Mouse (Mus musculus) liver, embryonic 11.5 days (tissue): ENCODE measurements at regions not wholly inside any gene's neighbourhood (a gene's known extent, or its start where the extent isn't known, plus 50 kb on each side); places are given as distances from the start of the nearest gene placed in this dataset.

Experiments used
- ATAC-seq: fragments of 200-750 bp; cut with Nextera tagmentation; replicated peaks from 2 replicates; pipeline ENCODE4 v1.8.0; 2017; ENCODE audit warnings: moderate number of reproducible peaks, mild to moderate bottlenecking, moderate TSS enrichment, moderate library complexity; ENCODE audit not compliant: low FRiP score
- DNase-seq: peaks from one replicate; pipeline ENCODE4 v3.0.0-alpha.2; 2017; ENCODE audit warnings: low spot score
- H3K27ac ChIP-seq: fragments of 300-500 bp; sonication (generic); 2 replicates; pipeline ENCODE4 v1.5.1; 2014; ENCODE audit warnings: mild to moderate bottlenecking, low read depth, low read length, control low read depth
- H3K27me3 ChIP-seq: fragments of 300-500 bp; sonication (generic); replicated peaks from 2 replicates; pipeline ENCODE4 v1.6.1; 2014; ENCODE audit warnings: low read length, mixed read lengths; ENCODE audit not compliant: control insufficient read depth, insufficient read depth
- H3K36me3 ChIP-seq: fragments of 300-500 bp; sonication (generic); 2 replicates; pipeline ENCODE4 v1.6.1; 2014; ENCODE audit warnings: mild to moderate bottlenecking, low read length, moderate library complexity, mixed read lengths; ENCODE audit not compliant: control insufficient read depth, insufficient read depth
- H3K4me1 ChIP-seq: fragments of 300-500 bp; sonication (generic); replicated peaks from 2 replicates; pipeline ENCODE4 v1.6.1; 2014; ENCODE audit warnings: low read length, mixed read lengths; ENCODE audit not compliant: control insufficient read depth, insufficient read depth
- H3K4me2 ChIP-seq: fragments of 300-500 bp; sonication (generic); 2 replicates; pipeline ENCODE4 v1.6.1; 2014; ENCODE audit warnings: mild to moderate bottlenecking, control low read depth, moderate library complexity
- H3K4me3 ChIP-seq: fragments of 300-500 bp; sonication (generic); 2 replicates; pipeline ENCODE4 v1.5.1; 2014; ENCODE audit warnings: low read depth, low read length, control low read depth
- H3K9ac ChIP-seq: fragments of 300-500 bp; sonication (generic); 2 replicates; pipeline ENCODE4 v1.6.1; 2014; ENCODE audit warnings: low read depth, low read length, control low read depth
- H3K9me3 ChIP-seq: fragments of 300-500 bp; sonication (generic); 2 replicates; pipeline ENCODE4 v1.6.1; 2016; ENCODE audit warnings: low read length, inconsistent platforms, mixed read lengths; ENCODE audit not compliant: control insufficient read depth
- WGBS: fragments of 180-500 bp; shearing (Covaris S2); extraction: QIAGEN DNeasy Blood & Tissue Kit; methylation state at CpG from one replicate; pipeline ENCODE4 v1.1.7; 2014; 5-methylcytosine and 5-hydroxymethylcytosine counted together

DNA sequence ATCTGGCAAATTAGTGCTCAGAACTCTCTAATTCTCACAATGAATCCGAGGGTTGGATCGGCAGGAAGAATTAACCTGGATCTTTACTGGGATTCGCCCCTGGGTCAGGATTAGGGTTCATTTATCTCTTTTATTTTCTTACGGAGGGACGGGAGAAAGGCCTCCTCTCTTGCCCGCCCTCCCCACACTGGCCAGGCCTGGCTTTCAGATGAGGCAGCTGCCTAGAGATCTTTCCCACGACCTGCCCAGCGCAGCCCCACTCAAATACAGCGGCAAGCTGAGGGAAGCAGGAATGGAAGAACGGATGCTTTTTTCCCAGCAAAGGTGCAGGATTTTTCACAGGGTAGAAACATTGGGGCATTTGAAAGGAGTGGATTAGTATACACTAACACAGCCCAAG, 289.9 kb downstream of the Sox9 start:
- Histone ChIP-seq H3K9me3 (no peaks in the 10 kb centered on the region), H3K36me3 (no peaks in the 10 kb centered on the region), H3K4me2 (no peak overlapping the region), H3K27me3 (no peaks in the 10 kb centered on the region), H3K4me3 (no peak overlapping the region), H3K27ac (no peak overlapping the region), H3K4me1 (no peaks in the 10 kb centered on the region), H3K9ac (no peak overlapping the region)
- WGBS = 59% methylated on average over 10 of the region's 10 CpGs
- ATAC-seq (no peak), DNase-seq (no peak)

DNA sequence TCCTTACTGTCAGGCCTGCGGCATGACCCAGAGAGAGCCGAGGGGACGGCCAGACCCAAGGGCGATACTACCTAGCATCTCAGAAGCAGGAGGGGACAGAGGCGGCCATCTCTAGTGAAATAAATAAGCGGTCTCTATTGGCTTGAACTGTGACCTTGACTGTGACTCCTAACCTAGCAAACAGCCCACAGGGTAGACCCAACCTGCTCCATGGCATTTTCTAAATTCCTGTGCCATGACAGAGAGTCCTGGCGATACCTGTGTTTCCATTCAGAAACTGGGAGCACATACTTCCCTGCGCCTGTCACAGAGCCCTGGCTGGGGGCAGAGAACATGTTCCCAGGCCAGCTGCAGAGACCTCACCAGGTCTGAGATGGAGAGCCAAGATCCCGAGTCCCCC, 292.3 kb downstream of the Sox9 start:
- Histone ChIP-seq H3K27ac (no peak overlapping the region), H3K36me3 (no peaks in the 10 kb centered on the region), H3K4me1 (no peaks in the 10 kb centered on the region), H3K9ac (no peak overlapping the region), H3K9me3 (no peaks in the 10 kb centered on the region), H3K4me3 (no peak overlapping the region), H3K27me3 (no peaks in the 10 kb centered on the region; the same call in 1 of the 2 replicates), H3K4me2 (no peak overlapping the region)
- WGBS = 84% methylated on average over 9 of the region's 9 CpGs
- no peak for DNase-seq
- ATAC-seq = no peak

DNA sequence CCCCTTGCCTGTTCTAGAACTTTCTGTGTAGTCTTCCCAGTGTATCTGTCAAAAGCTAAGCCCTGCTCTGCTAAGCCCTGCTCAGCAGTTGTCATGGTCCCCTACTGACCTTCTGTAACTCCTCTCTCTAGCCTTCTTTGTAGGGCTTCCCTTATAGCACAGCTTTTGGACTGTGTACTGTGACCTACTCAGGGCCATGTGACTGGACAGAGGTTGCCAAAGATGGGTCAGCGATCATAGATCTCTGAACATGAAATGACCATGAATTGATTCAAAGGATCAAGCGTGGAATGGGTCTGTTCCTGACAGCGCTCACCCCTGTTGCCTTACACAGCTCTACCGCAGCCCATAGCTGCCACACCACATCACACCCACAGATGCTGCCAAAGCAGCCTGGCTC, 294.3 kb downstream of the Sox9 start:
- no peak overlapping the region for H3K27ac ChIP-seq
- H3K9me3 ChIP-seq = no peaks in the 10 kb centered on the region
- no peaks in the 10 kb centered on the region for H3K4me1 ChIP-seq
- H3K4me3 ChIP-seq = no peak overlapping the region
- 89% methylated on average over 4 of the region's 4 CpGs for WGBS
- no peak for DNase-seq
- H3K27me3 ChIP-seq = no peaks in the 10 kb centered on the region; the same call in 1 of the 2 replicates
- no peak overlapping the region for H3K4me2 ChIP-seq
- H3K9ac ChIP-seq = no peak overlapping the region
- ATAC-seq = no peak
- no peaks in the 10 kb centered on the region for H3K36me3 ChIP-seq

DNA sequence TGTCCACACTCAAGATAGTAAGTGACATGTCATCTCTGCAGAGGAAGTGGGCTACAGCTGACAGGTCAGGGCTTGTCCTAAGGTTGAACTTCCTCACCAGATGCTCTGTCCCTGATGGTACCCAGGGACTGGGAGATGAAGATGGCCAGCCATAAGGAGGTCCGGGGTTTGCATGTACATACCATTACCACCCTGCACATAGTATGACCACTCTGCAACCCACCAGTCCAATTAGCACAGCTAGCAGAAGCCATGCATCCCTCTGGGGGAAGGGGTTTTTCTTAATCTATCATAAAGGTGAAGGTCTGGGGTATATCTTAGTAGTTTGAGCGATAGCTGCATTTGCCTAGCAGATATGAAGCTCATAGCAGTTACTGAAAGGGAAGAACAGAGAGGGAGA, 298.3 kb downstream of the Sox9 start:
- H3K4me2 ChIP-seq = no peak overlapping the region
- H3K27ac ChIP-seq = no peak overlapping the region
- DNase-seq = no peak
- no peaks in the 10 kb centered on the region for H3K9me3 ChIP-seq
- no peaks in the 10 kb centered on the region for H3K36me3 ChIP-seq
- WGBS = 53% methylated on average over 2 of the region's 2 CpGs
- ATAC-seq = no peak
- H3K4me3 ChIP-seq = no peak overlapping the region
- no peaks in the 10 kb centered on the region; the same call in 1 of the 2 replicates for H3K27me3 ChIP-seq
- H3K4me1 ChIP-seq = no peaks in the 10 kb centered on the region
- H3K9ac ChIP-seq = no peak overlapping the region

DNA sequence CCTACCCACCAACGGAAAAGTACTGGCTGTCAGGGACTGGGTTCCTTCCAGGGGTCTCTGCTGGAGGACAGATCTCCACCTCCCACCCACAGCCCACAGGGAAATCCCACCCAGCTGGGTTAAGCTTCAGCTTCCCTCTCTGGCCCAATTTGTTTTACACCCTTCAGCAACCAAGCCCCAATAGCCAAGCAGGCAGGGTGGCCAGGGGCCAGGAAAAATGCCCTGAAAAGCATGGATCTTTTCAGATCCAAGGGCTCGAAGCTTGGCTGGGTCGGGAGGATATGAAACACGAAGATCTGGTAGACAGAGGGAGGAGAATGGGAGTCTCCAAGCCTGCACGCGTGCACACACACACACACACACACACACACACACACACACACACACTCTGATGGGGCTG, 302.4 kb downstream of the Sox9 start:
- Histone ChIP-seq H3K36me3 (no peaks in the 10 kb centered on the region), H3K4me3 (no peak overlapping the region), H3K9me3 (no peaks in the 10 kb centered on the region), H3K4me2 (no peak overlapping the region), H3K27ac (no peak overlapping the region), H3K9ac (no peak overlapping the region), H3K27me3 (no peaks in the 10 kb centered on the region), H3K4me1 (no peaks in the 10 kb centered on the region)
- 84% methylated on average over 6 of the region's 6 CpGs for WGBS
- no peak for DNase-seq
- no peak for ATAC-seq

DNA sequence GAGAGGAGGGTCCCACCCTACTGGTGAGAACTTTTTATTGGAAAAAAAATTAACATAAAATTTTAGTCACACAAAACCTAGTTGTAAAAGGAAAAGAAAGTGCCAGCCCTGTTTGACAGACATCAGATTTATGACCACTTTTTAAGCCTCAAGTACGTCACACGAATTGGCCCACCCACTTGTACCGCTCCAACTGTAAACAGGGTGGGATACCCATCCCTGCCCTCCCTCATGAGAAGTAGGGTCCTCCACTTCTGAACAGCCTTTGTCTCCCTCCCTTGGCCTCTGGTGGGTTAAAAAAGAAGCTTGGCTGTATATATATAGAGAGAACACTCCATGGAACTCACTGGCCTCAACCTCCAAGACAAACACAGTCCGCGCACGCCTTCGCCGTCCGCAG, 303.5 kb downstream of the Sox9 start:
- no peak overlapping the region for H3K27ac ChIP-seq
- H3K4me3 ChIP-seq = no peak overlapping the region
- H3K27me3 ChIP-seq = no peaks in the 10 kb centered on the region
- WGBS = 81% methylated on average over 9 of the region's 9 CpGs
- no peaks in the 10 kb centered on the region for H3K4me1 ChIP-seq
- H3K36me3 ChIP-seq = no peaks in the 10 kb centered on the region
- ATAC-seq (no peak), DNase-seq (no peak)
- H3K4me2 ChIP-seq = no peak overlapping the region
- H3K9ac ChIP-seq = no peak overlapping the region
- H3K9me3 ChIP-seq = no peaks in the 10 kb centered on the region

DNA sequence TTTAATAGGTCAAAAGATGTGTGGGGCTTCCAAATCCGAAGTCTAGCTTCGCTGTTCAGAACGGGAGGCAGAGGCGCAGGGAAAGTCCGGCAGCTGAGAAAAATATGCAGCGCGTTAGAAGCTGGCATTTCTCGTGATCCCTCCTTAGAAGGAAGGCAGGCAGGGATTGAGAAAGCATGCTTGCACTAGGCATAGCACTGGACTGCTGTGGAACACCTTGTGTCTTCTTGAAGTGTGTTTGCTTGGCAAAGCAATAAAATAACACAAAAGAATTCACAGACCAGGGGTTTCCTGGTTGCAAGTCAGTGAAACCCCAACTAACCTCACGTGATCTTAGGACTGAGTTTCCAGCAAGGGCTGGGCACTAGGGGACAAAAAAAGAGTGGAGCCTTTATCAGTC, 305.1 kb downstream of the Sox9 start:
- no peaks in the 10 kb centered on the region for H3K36me3 ChIP-seq
- no peaks in the 10 kb centered on the region for H3K4me1 ChIP-seq
- ATAC-seq (no peak), DNase-seq (no peak)
- H3K9ac ChIP-seq = no peak overlapping the region
- H3K9me3 ChIP-seq = no peaks in the 10 kb centered on the region
- H3K27me3 ChIP-seq = no peaks in the 10 kb centered on the region
- H3K27ac ChIP-seq = no peak overlapping the region
- no peak overlapping the region for H3K4me2 ChIP-seq
- WGBS = 66% methylated on average over 9 of the region's 9 CpGs
- no peak overlapping the region for H3K4me3 ChIP-seq

DNA sequence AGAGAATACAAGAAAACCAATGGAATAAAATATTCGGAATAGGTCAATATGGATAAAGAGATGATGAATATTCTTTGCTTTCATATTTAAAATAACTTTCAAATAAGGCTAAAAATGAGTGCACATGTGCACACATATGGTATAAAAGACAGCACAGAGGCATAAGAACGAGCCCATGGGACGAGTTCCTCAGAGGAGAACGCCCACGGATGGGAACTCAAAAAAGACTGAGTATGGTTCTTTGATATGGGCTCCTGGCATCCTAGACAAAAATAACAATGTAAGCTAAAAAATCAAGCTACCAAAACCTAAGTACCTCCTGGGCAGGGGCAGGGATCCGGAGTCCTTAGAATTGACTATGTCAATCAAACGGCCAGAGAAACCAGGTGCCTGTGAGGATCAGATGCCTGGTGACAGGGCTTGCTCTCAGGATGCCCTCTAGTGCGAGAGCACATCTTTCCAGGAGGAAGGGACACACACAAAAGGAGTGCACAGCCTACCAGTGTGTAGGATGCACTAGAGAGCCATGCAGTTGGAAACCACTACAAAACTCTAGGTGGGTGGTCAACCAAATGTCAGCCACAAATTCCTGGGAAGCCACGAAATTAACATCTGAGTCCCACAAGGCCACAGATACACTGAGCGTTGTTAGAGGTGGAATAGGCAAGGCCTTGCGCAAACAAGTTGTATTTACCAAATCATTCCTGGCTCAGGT, 307.8 kb downstream of the Sox9 start:
- no peaks in the 10 kb centered on the region for H3K4me1 ChIP-seq
- H3K9ac ChIP-seq = no peak overlapping the region
- no peaks in the 10 kb centered on the region for H3K27me3 ChIP-seq
- H3K4me3 ChIP-seq = no peak overlapping the region
- H3K27ac ChIP-seq = no peak overlapping the region
- no peak for ATAC-seq
- 72% methylated on average over 11 of the region's 11 CpGs for WGBS
- H3K36me3 ChIP-seq = no peaks in the 10 kb centered on the region
- no peaks in the 10 kb centered on the region for H3K9me3 ChIP-seq
- no peak overlapping the region for H3K4me2 ChIP-seq
- no peak for DNase-seq

DNA sequence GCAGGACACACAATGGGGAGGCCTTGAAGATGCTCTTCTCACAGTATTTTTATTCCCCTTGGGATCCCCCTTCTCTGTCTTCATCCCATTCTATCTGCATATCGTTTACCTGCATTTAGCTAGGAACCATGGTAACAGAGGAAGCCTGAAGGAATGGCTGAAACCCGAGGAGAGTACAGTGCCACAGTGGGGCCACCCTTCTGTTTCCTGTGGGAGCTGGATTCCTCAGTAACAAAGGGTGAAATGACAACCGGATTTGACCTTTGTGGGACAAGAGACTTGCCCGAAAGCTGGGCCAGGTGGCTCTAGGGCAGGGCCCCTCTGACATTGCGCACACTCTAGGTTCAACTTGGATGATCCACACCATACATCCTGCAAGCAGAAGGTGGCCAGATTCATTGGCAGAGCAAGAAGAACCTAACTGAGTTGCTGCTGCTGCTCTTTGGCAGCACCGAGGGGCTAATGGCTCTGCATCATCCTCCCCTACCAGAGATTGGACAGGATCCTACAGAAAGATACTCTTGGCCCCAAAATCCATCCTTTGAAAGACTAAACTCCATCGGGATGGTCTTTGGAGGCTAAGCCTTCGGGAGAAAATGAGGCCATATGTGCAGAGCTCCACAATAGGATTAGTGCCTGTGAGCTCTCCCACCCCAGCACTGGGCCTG, 310.0 kb downstream of the Sox9 start:
- Histone ChIP-seq H3K36me3 (no peaks in the 10 kb centered on the region), H3K4me2 (no peak overlapping the region), H3K27ac (no peak overlapping the region), H3K27me3 (no peaks in the 10 kb centered on the region), H3K9me3 (no peaks in the 10 kb centered on the region), H3K4me3 (no peak overlapping the region), H3K4me1 (no peaks in the 10 kb centered on the region), H3K9ac (no peak overlapping the region)
- no peak for DNase-seq
- ATAC-seq = no peak
- WGBS = 75% methylated on average over 8 of the region's 8 CpGs
